Mouse (Mus musculus) left cerebral cortex, adult 11 months (tissue): Measurements from ENCODE around the gene Agtr1a.

Source experiments
- DNase-seq: peaks from one replicate; pipeline ENCODE4 v3.0.0; 2022; ENCODE audit warnings: low spot score

Agtr1a gene

DNA sequence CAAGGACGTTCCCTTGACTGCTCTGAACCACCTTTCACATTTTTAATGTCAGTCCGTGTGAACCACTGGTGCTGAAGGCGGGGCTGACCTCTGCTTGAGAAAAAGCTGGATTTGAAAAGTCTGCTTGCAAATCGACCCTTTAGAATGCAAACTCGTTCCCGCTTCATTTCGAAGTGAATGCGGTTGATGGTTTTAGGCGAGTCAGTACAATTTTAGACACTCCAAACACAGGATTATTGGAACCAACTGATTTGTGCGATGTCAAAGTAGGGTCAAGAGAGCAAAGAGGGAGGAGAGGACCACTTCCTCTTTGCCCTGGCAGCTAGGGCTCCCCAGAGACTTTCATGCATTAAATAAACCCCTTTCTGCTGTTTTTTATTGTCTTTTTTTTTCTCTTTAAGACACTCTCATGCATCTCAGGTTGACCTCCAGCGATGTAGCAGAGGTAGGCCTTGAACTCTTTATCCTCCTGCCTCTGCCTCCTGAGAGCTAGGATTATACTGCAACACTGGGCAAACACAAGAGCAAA, 27.9 kb downstream of the Agtr1a start:
- DNase-seq = no peak

GRCm38 (mm10) chr13:30364780-30365179, 28.5 kb downstream of the Agtr1a start:
- DNase-seq = no peak

DNA sequence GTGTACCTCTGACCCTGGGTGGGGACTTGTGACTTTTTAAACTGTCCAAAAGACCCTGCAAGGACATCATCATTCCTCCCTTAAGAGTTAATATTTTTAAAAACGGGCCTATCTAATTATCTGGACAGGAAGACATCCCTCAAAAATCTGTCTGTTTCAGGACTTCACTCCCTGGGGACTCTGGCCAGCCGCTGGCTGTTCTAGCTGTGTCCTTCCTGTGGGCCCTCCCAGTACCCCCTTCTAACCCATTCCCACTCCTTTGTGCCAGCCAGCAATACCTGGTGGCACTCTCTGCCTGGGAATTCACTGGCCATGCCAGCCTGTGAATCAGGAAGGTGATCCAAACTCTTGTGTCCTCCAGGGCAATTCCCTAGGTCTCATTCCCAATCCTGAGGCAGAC, 29.1 kb downstream of the Agtr1a start:
- DNase-seq = no peak

GRCm38 (mm10) chr13:30368116-30368515, 31.9 kb downstream of the Agtr1a start:
- DNase-seq = no peak

DNA sequence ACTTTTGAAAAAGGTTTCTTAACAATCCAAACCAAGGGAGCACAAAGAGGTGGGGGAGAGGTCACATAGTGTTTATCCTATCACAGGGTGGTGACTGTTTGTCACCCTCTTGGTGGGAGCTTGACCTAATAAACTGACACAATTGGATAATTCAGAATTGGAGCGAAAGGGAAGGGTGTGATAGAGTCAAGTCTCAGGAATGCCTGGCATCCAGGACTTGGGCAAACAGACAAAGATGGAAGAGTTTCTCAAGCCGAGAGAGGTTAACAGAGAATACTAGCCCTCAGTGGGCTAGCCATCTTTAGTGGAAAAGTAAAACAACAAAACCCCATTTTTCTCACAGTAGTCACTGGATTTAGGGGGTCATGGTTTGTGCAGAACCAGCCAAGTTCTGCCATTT, 32.5 kb downstream of the Agtr1a start:
- DNase-seq = no peak

- no peak for DNase-seq
Observed at GRCm38 (mm10) chr13:30378868-30379267, 42.6 kb downstream of the Agtr1a start.

DNA sequence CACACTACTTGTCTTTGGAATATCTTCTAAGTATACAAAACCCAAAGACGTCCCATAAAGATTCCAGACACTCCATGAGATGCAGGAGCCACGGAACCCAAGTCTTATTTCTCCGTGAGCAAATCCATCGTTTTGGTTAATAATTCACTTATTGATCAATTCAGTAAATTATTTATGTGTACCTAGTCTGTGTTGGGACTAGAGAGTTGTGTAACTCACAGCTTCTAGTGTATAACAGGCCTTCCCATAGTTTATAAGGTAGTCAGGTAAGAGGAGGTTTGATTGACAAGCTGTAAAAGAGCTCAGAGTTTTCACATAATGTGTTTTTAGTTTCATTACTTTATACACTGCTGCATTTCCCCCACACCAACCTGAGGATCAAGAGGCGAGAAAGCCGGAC, 48.9 kb downstream of the Agtr1a start:
- no peak for DNase-seq

DNA sequence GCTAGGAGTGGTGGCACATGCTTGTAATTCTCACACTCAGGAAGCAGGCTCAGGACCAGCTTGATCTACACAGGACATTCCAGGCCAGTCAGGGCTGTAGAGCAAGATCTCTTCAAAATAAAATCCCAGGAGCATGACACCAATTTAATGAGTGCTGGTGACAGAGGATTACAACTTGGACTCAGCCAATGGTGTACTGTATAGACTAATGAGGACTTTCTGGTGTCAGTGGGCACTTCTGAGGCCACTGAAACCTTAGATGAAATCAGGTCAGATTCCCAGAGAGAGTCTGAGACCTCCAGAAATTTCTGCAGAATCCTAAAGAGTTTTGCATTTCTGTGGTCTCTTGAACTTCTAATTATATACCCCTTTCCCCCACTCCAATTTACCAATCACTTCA, 57.9 kb downstream of the Agtr1a start:
- no peak for DNase-seq

GRCm38 (mm10) chr13:30396431-30396830, 60.2 kb downstream of the Agtr1a start:
- DNase-seq = no peak

DNA sequence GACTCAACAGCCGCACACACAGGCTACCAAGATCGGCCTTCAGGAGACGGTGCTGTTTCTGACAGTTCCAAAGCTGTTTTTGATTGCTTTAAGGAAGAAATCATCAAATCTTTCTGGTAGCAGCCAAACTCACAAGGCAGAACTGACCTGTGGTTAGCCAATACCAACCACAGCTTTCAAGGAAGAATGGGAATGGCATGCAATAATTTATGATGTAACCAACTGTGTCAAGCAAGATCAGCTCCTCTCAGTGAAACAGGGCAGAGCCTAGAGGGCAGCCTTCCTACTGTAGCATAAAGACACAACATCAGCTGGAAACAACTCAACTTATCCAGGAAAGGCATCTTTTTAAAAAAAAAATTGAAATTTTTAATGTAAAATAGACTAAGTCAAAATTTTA, 62.6 kb downstream of the Agtr1a start:
- no peak for DNase-seq

- no peak for DNase-seq
Observed at GRCm38 (mm10) chr13:30400621-30401020, 64.4 kb downstream of the Agtr1a start.

DNA sequence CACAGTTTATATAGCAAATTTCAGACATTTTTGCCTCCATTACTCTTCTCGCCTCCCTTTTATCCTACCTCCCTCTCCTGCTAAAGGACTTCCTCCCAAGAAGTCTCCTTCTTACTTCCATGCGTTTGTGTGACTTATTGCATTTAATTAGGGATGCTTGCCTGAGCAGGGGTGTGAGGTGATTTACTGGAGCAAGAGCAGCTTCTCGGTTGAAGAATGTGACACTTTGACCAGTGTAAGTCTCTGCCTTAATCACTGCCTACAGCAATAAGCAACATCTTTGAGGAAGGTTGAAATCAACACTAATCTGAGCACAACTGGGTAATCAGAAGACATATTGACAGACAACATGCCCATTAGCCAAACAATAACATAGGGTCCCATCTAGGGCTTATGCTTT, 67.6 kb downstream of the Agtr1a start:
- no peak for DNase-seq

GRCm38 (mm10) chr13:30418611-30419010, 82.4 kb downstream of the Agtr1a start:
- DNase-seq = no peak

- DNase-seq = no peak
Observed at GRCm38 (mm10) chr13:30427008-30427407, 90.8 kb downstream of the Agtr1a start.

DNA sequence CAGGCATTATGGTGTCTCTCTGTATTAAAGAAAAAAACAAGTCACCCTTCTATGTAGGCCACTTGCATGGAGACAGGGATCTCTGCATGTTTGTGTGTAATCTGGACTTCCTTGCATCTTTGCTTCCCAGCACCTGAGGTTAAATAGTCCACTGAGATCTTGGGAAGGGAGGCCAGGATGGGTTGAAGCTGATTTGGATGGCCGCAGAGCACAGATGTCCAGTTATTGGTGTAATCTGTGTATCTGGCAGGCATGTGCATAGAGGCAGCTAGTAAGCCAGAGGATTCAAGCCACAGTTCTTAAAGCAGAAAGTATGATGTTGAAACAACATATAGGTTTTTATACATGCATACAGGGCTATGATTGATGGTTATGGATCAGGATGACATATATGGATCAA, 91.2 kb downstream of the Agtr1a start:
- DNase-seq = no peak
